Mouse (Mus musculus): ENCODE results near the gene Med20. TPM values are rescaled to one million over a fixed set of nuclear protein-coding genes. Genes with fewer than 3 reads are reported as not detected.
A peak's percentile ranks its signal among the peaks of the same experiment; 100 is the strongest.

The Med20 gene
- polyA plus RNA-seq, 1 experiment = 17.0 TPM

GRCm38 (mm10) chr17:47663009-47663713 lies 51.8 kb downstream of the Med20 start:
- Histone ChIP-seq H3K36me3 (ENCODE audit: control insufficient read depth, insufficient read depth, low read length) (no peaks in the 10 kb centered on the region), H3K4me3 (ENCODE audit: control insufficient read depth, low read depth, low read length) (no peak overlapping the region)
- no peak for TF ChIP-seq CTCF (IDR thresholded peaks at IDR 0.05; ENCODE audit: control insufficient read depth, insufficient read depth, insufficient replicate concordance, low read depth, low read length)
- no peak for TF ChIP-seq POLR2A (IDR thresholded peaks at IDR 0.05; ENCODE audit: control insufficient read depth, low read depth, low read length)

GRCm38 (mm10) chr17:47664474-47664873 lies 53.1 kb downstream of the Med20 start:
- Histone ChIP-seq H3K36me3 (ENCODE audit: control insufficient read depth, insufficient read depth, low read length) (no peaks in the 10 kb centered on the region), H3K27ac (ENCODE audit: control insufficient read depth, insufficient read depth, low read depth, low read length) (no peak overlapping the region), H3K4me3 (ENCODE audit: control insufficient read depth, low read depth, low read length) (no peak overlapping the region), H3K4me1 (ENCODE audit: control insufficient read depth, insufficient read depth, low read length) (no peaks in the 10 kb centered on the region), H3K27me3 (ENCODE audit: control insufficient read depth, insufficient read depth, low read length) (no peaks in the 10 kb centered on the region)
- TF ChIP-seq POLR2A (IDR thresholded peaks at IDR 0.05; ENCODE audit: control insufficient read depth, low read depth, low read length) (no peak), CTCF (IDR thresholded peaks at IDR 0.05; ENCODE audit: control insufficient read depth, insufficient read depth, insufficient replicate concordance, low read depth, low read length) (no peak)

More at GRCm38 (mm10) chr17:47663009-47663713, 51.8 kb downstream of the Med20 start:
- Histone ChIP-seq H3K4me1 (ENCODE audit: control insufficient read depth, insufficient read depth, low read length) (no peaks in the 10 kb centered on the region), H3K27ac (ENCODE audit: control insufficient read depth, insufficient read depth, low read depth, low read length) (no peak overlapping the region), H3K27me3 (ENCODE audit: control insufficient read depth, insufficient read depth, low read length) (no peaks in the 10 kb centered on the region)

- Histone ChIP-seq H3K27ac (ENCODE audit: control insufficient read depth, insufficient read depth, low read depth, low read length) (no peak overlapping the region), H3K4me1 (ENCODE audit: control insufficient read depth, insufficient read depth, low read length) (peaks cover 10% of the 10 kb centered on the region), H3K27me3 (ENCODE audit: control insufficient read depth, insufficient read depth, low read length) (no peaks in the 10 kb centered on the region), H3K36me3 (ENCODE audit: control insufficient read depth, insufficient read depth, low read length) (peaks cover 1% of the 10 kb centered on the region; the same call in 1 of the 2 replicates), H3K4me3 (ENCODE audit: control insufficient read depth, low read depth, low read length) (peak overlapping the region; percentile 41; the same call in 1 of the 2 replicates)
- TF ChIP-seq CTCF (IDR thresholded peaks at IDR 0.05; ENCODE audit: control insufficient read depth, insufficient read depth, insufficient replicate concordance, low read depth, low read length) (no peak), POLR2A (IDR thresholded peaks at IDR 0.05; ENCODE audit: control insufficient read depth, low read depth, low read length) (no peak)
Measured at GRCm38 (mm10) chr17:47669166-47669565, 57.8 kb downstream of the Med20 start.

- no peaks in the 10 kb centered on the region for H3K27me3 ChIP-seq (ENCODE audit: control insufficient read depth, insufficient read depth, low read length)
- peaks cover 1% of the 10 kb centered on the region for H3K36me3 ChIP-seq (ENCODE audit: control insufficient read depth, insufficient read depth, low read length)
- peaks cover 10% of the 10 kb centered on the region for H3K4me1 ChIP-seq (ENCODE audit: control insufficient read depth, insufficient read depth, low read length)
- peak overlapping the region; percentile 51 for H3K4me3 ChIP-seq (ENCODE audit: control insufficient read depth, low read depth, low read length)
- no peak overlapping the region for H3K27ac ChIP-seq (ENCODE audit: control insufficient read depth, insufficient read depth, low read depth, low read length)
- TF ChIP-seq POLR2A (IDR thresholded peaks at IDR 0.05; ENCODE audit: control insufficient read depth, low read depth, low read length) = no peak
- no peak for TF ChIP-seq CTCF (IDR thresholded peaks at IDR 0.05; ENCODE audit: control insufficient read depth, insufficient read depth, insufficient replicate concordance, low read depth, low read length)
Measured at GRCm38 (mm10) chr17:47671988-47672310, 60.6 kb downstream of the Med20 start.

GRCm38 (mm10) chr17:47672311-47673111 lies 61.1 kb downstream of the Med20 start:
- TF ChIP-seq CTCF (IDR thresholded peaks at IDR 0.05; ENCODE audit: control insufficient read depth, insufficient read depth, insufficient replicate concordance, low read depth, low read length) (no peak; the same call in 1 of the 2 replicates), POLR2A (IDR thresholded peaks at IDR 0.05; ENCODE audit: control insufficient read depth, low read depth, low read length) (peak; percentile 10; the same call in 1 of the 2 replicates)
- peak overlapping the region; percentile 17 for H3K27ac ChIP-seq (ENCODE audit: control insufficient read depth, insufficient read depth, low read depth, low read length)
- H3K4me3 ChIP-seq (ENCODE audit: control insufficient read depth, low read depth, low read length) = peak overlapping the region; percentile 51
- H3K27me3 ChIP-seq (ENCODE audit: control insufficient read depth, insufficient read depth, low read length) = no peaks in the 10 kb centered on the region
- H3K36me3 ChIP-seq (ENCODE audit: control insufficient read depth, insufficient read depth, low read length) = peaks cover 1% of the 10 kb centered on the region
- peaks cover 10% of the 10 kb centered on the region for H3K4me1 ChIP-seq (ENCODE audit: control insufficient read depth, insufficient read depth, low read length)

Other genes starting within 250 kb of the Med20 start
- gene Mrps10, start 242.7 kb upstream of the Med20 start, polyA plus RNA-seq (2012; rRNA removed) = 20.5 and 21.3 TPM in 2 replicates
- gene Guca1b, start 226.2 kb upstream of the Med20 start, polyA plus RNA-seq (2012; rRNA removed) = 0.26 and 0.36 TPM in 2 replicates
- gene Guca1a, start 211.0 kb upstream of the Med20 start, polyA plus RNA-seq (2012; rRNA removed) = 10.1 and 15.0 TPM in 2 replicates
- 0.53 and 0.81 TPM in 2 replicates for gene AI661453, start 175.0 kb upstream of the Med20 start, polyA plus RNA-seq (2012; rRNA removed)
- gene 1700001C19Rik, start 174.2 kb upstream of the Med20 start, polyA plus RNA-seq (2012; rRNA removed) = 545 and 576 TPM in 2 replicates
- 15.3 and 17.3 TPM in 2 replicates for gene Taf8, start 109.3 kb upstream of the Med20 start, polyA plus RNA-seq (2012; rRNA removed)
- 253 and 256 TPM in 2 replicates for gene Ccnd3, start 106.5 kb upstream of the Med20 start, polyA plus RNA-seq (2012; rRNA removed)
- 16.3 and 17.6 TPM in 2 replicates for gene Bysl, start 90 bp upstream of the Med20 start, polyA plus RNA-seq (2012; rRNA removed)
- 20.6 and 25.0 TPM in 2 replicates for gene Gm20517, start within 50 bp of the Med20 start, polyA plus RNA-seq (2012; rRNA removed)
- 67.0 and 80.5 TPM in 2 replicates for gene Usp49, start 19.1 kb downstream of the Med20 start, polyA plus RNA-seq (2012; rRNA removed)
- 93.7 and 96.8 TPM in 2 replicates for gene Tomm6, start 76.8 kb downstream of the Med20 start, polyA plus RNA-seq (2012; rRNA removed)
- gene Frs3, start 77.4 kb downstream of the Med20 start, polyA plus RNA-seq (2012; rRNA removed) = 31.4 and 34.1 TPM in 2 replicates
- 0.95 and 0.96 TPM in 2 replicates for gene Gm21981, start 82.9 kb downstream of the Med20 start, polyA plus RNA-seq (2012; rRNA removed)
- 2.7 and 3.4 TPM in 2 replicates for gene Prickle4, start 83.2 kb downstream of the Med20 start, polyA plus RNA-seq (2012; rRNA removed)
- 0.32 and 0.57 TPM in 2 replicates for gene Pgc, start 115.3 kb downstream of the Med20 start, polyA plus RNA-seq (2012; rRNA removed)
- 4.4 and 5.2 TPM in 2 replicates for gene Tfeb, start 125.4 kb downstream of the Med20 start, polyA plus RNA-seq (2012; rRNA removed)
- 2.0 and 2.1 TPM in 2 replicates for gene Mdfi, start 223.1 kb downstream of the Med20 start, polyA plus RNA-seq (2012; rRNA removed)